Mouse (Mus musculus) embryonic facial prominence, embryonic 13.5 days (tissue): ENCODE results near the gene Pard6a. TPM values are rescaled to one million over a fixed set of nuclear protein-coding genes. Genes with fewer than 3 reads are reported as not detected.

Experiments
- ATAC-seq: fragments of 200-750 bp; cut with Nextera tagmentation; 2 replicates; pipeline ENCODE4 v1.8.0; 2017; ENCODE audit warnings: low read depth; ENCODE audit not compliant: insufficient number of reproducible peaks, insufficient read depth, low FRiP score, low TSS enrichment
- H3K27ac ChIP-seq: fragments of 300-500 bp; sonication (generic); 2 replicates; pipeline ENCODE4 v1.5.1; 2015; ENCODE audit warnings: moderate library complexity, mild to moderate bottlenecking, inconsistent platforms
- H3K27me3 ChIP-seq: fragments of 300-500 bp; sonication (generic); 2 replicates; pipeline ENCODE4 v1.6.1; 2015; ENCODE audit warnings: mild to moderate bottlenecking, inconsistent platforms
- H3K36me3 ChIP-seq: fragments of 300-500 bp; sonication (generic); 2 replicates; pipeline ENCODE4 v1.6.1; 2015; ENCODE audit warnings: mild to moderate bottlenecking, inconsistent platforms
- H3K4me1 ChIP-seq: fragments of 300-500 bp; sonication (generic); 2 replicates; pipeline ENCODE4 v1.6.1; 2015; ENCODE audit warnings: inconsistent platforms
- H3K4me2 ChIP-seq: fragments of 300-500 bp; sonication (generic); 2 replicates; pipeline ENCODE4 v1.6.1; 2015; ENCODE audit warnings: moderate library complexity, mild to moderate bottlenecking, inconsistent platforms
- H3K4me3 ChIP-seq: fragments of 300-500 bp; sonication (generic); 2 replicates; pipeline ENCODE4 v1.5.1; 2015; ENCODE audit warnings: mild to moderate bottlenecking, inconsistent platforms
- H3K9ac ChIP-seq: fragments of 300-500 bp; sonication (generic); 2 replicates; pipeline ENCODE4 v1.6.1; 2015; ENCODE audit warnings: mild to moderate bottlenecking, inconsistent platforms
- H3K9me3 ChIP-seq: fragments of 300-500 bp; sonication (generic); 2 replicates; pipeline ENCODE4 v1.6.1; 2016; ENCODE audit warnings: inconsistent platforms
- WGBS: fragments of 180-500 bp; shearing (Covaris S2); methylation state at CpG from one replicate; pipeline ENCODE4 v1.1.7; 2015; ENCODE audit warnings: mixed read lengths; 5-methylcytosine and 5-hydroxymethylcytosine counted together
- polyA plus RNA-seq: library from polyadenylated mRNA; unstranded; fragments of >200 nt; fragmentation: Nextera tagmentation; extraction: Ambion mirVana; gene quantifications from 2 replicates; pipeline ENCODE4 v1.2.1, GENCODE M21; 2015

Pard6a gene
- polyA plus RNA-seq, 1 experiment from 2014 or later, result 21.5 TPM

- no peak overlapping the region for H3K27ac ChIP-seq
- no peaks in the 10 kb centered on the region for H3K4me1 ChIP-seq
- WGBS, result 90% methylated on average over 4 of the region's 4 CpGs
- H3K9me3 ChIP-seq, result no peaks in the 10 kb centered on the region
- no peaks in the 10 kb centered on the region for H3K27me3 ChIP-seq
- H3K4me3 ChIP-seq, result no peak overlapping the region
- H3K4me2 ChIP-seq, result no peak overlapping the region
- H3K36me3 ChIP-seq, result peaks cover 32% of the 10 kb centered on the region
- ATAC-seq, result no peak
- H3K9ac ChIP-seq, result no peak overlapping the region
These were observed 18.7 kb downstream of the Pard6a start for GRCm38 (mm10) chr8:105719637-105720036.

GRCm38 (mm10) chr8:105722861-105723260, 21.9 kb downstream of the Pard6a start:
- H3K27me3 ChIP-seq, result no peaks in the 10 kb centered on the region
- H3K9ac ChIP-seq, result no peak overlapping the region
- no peaks in the 10 kb centered on the region for H3K4me1 ChIP-seq
- H3K27ac ChIP-seq, result no peak overlapping the region
- H3K4me3 ChIP-seq, result no peak overlapping the region
- no peak for ATAC-seq
- H3K36me3 ChIP-seq, result peaks cover 37% of the 10 kb centered on the region
- no peaks in the 10 kb centered on the region for H3K9me3 ChIP-seq
- no peak overlapping the region for H3K4me2 ChIP-seq
- WGBS, result 94% methylated on average over 9 of the region's 9 CpGs

GRCm38 (mm10) chr8:105725726-105726125, 24.8 kb downstream of the Pard6a start:
- no peak for ATAC-seq
- Histone ChIP-seq H3K36me3 (peaks cover 43% of the 10 kb centered on the region), H3K27me3 (no peaks in the 10 kb centered on the region), H3K9me3 (no peaks in the 10 kb centered on the region), H3K27ac (no peak overlapping the region), H3K4me1 (no peaks in the 10 kb centered on the region), H3K4me3 (no peak overlapping the region), H3K4me2 (no peak overlapping the region), H3K9ac (no peak overlapping the region)
- WGBS, result 79% methylated on average over 5 of the region's 5 CpGs

- no peak overlapping the region for H3K4me3 ChIP-seq
- no peak overlapping the region for H3K9ac ChIP-seq
- WGBS, result 85% methylated on average over 18 of the region's 18 CpGs
- no peak for ATAC-seq
- H3K36me3 ChIP-seq, result peaks cover 37% of the 10 kb centered on the region
- no peaks in the 10 kb centered on the region for H3K4me1 ChIP-seq
- H3K27ac ChIP-seq, result peak overlapping the region; percentile 8; the same call in 1 of the 2 replicates
- no peaks in the 10 kb centered on the region for H3K27me3 ChIP-seq
- H3K9me3 ChIP-seq, result no peaks in the 10 kb centered on the region
- H3K4me2 ChIP-seq, result no peak overlapping the region
These were observed 26.6 kb downstream of the Pard6a start for GRCm38 (mm10) chr8:105727397-105728124.

- no peak overlapping the region for H3K27ac ChIP-seq
- no peak overlapping the region for H3K4me3 ChIP-seq
- H3K4me2 ChIP-seq, result no peak overlapping the region
- H3K36me3 ChIP-seq, result peaks cover 13% of the 10 kb centered on the region
- H3K4me1 ChIP-seq, result no peaks in the 10 kb centered on the region
- no peak for ATAC-seq
- no peaks in the 10 kb centered on the region for H3K9me3 ChIP-seq
- 93% methylated on average over 5 of the region's 5 CpGs for WGBS
- no peak overlapping the region for H3K9ac ChIP-seq
- no peaks in the 10 kb centered on the region for H3K27me3 ChIP-seq
These were observed 31.2 kb downstream of the Pard6a start for GRCm38 (mm10) chr8:105732186-105732585.

- ATAC-seq, result no peak
- Histone ChIP-seq H3K9ac (no peak overlapping the region), H3K4me2 (no peak overlapping the region), H3K27me3 (no peaks in the 10 kb centered on the region), H3K36me3 (peaks cover 6% of the 10 kb centered on the region; the same call in 1 of the 2 replicates), H3K27ac (no peak overlapping the region), H3K4me1 (no peaks in the 10 kb centered on the region), H3K4me3 (no peak overlapping the region), H3K9me3 (no peaks in the 10 kb centered on the region)
- WGBS, result 91% methylated on average over 5 of the region's 5 CpGs
These were observed 38.3 kb downstream of the Pard6a start for GRCm38 (mm10) chr8:105739216-105739615.

GRCm38 (mm10) chr8:105743301-105743700, 42.4 kb downstream of the Pard6a start:
- H3K36me3 ChIP-seq, result peaks cover 7% of the 10 kb centered on the region; the same call in 1 of the 2 replicates
- H3K9me3 ChIP-seq, result no peaks in the 10 kb centered on the region
- no peak overlapping the region for H3K27ac ChIP-seq
- WGBS, result 85% methylated on average over 4 of the region's 4 CpGs
- H3K4me1 ChIP-seq, result peaks cover 7% of the 10 kb centered on the region
- H3K9ac ChIP-seq, result no peak overlapping the region
- H3K4me3 ChIP-seq, result no peak overlapping the region
- no peaks in the 10 kb centered on the region for H3K27me3 ChIP-seq
- no peak overlapping the region for H3K4me2 ChIP-seq
- no peak for ATAC-seq

- Histone ChIP-seq H3K9ac (peak overlapping the region; percentile 22; the same call in 1 of the 2 replicates), H3K27me3 (no peaks in the 10 kb centered on the region), H3K27ac (peak overlapping the region; percentile 72), H3K4me1 (peaks cover 32% of the 10 kb centered on the region), H3K36me3 (0 out of 2 replicates have a peak, but pooled peaks cover 7% of the 10 kb centered on the region), H3K9me3 (no peaks in the 10 kb centered on the region), H3K4me2 (peak overlapping the region; percentile 41), H3K4me3 (0 out of 2 replicates have a peak overlapping the region, but pooled peaks have one; percentile 12)
- 9% methylated on average over 11 of the region's 11 CpGs for WGBS
- no peak for ATAC-seq
These were observed 49.7 kb downstream of the Pard6a start for GRCm38 (mm10) chr8:105750606-105751005.

Other genes starting within 250 kb of the Pard6a start
- 18.7 and 23.1 TPM in 2 replicates for gene Tppp3, start 229.6 kb upstream of the Pard6a start, polyA plus RNA-seq
- gene Zdhhc1, start 204.2 kb upstream of the Pard6a start, polyA plus RNA-seq, result 52.2 and 53.3 TPM in 2 replicates
- gene Hsd11b2, start 182.4 kb upstream of the Pard6a start, polyA plus RNA-seq, result 0.87 and 1.1 TPM in 2 replicates
- 78.4 and 80.4 TPM in 2 replicates for gene Atp6v0d1, start 135.1 kb upstream of the Pard6a start, polyA plus RNA-seq
- gene Ripor1, start 95.9 kb upstream of the Pard6a start, polyA plus RNA-seq, result 18.6 and 18.7 TPM in 2 replicates
- 136 and 146 TPM in 2 replicates for gene Ctcf, start 64.6 kb upstream of the Pard6a start, polyA plus RNA-seq
- gene Agrp, start 63.8 kb upstream of the Pard6a start, polyA plus RNA-seq, result 0.90 and 2.1 TPM in 2 replicates
- gene Carmil2, start 14.9 kb upstream of the Pard6a start, polyA plus RNA-seq, result 0.61 and 0.84 TPM in 2 replicates
- 72.3 and 84.3 TPM in 2 replicates for gene Acd, start within 50 bp of the Pard6a start, polyA plus RNA-seq
- gene 4933405L10Rik, start 6.5 kb downstream of the Pard6a start, polyA plus RNA-seq, result 0.25 and 0.36 TPM in 2 replicates
- gene Enkd1, start 7.1 kb downstream of the Pard6a start, polyA plus RNA-seq, result 28.6 and 34.5 TPM in 2 replicates
- gene Gfod2, start 57.5 kb downstream of the Pard6a start, polyA plus RNA-seq, result 26.0 and 27.5 TPM in 2 replicates
- gene Ranbp10, start 126.2 kb downstream of the Pard6a start, polyA plus RNA-seq, result 15.1 and 17.8 TPM in 2 replicates
- 0.21 and 0.24 TPM in 2 replicates for gene Tsnaxip1, start 126.6 kb downstream of the Pard6a start, polyA plus RNA-seq
- gene Cenpt, start 152.1 kb downstream of the Pard6a start, polyA plus RNA-seq, result 56.0 and 58.7 TPM in 2 replicates
- gene Thap11, start 154.0 kb downstream of the Pard6a start, polyA plus RNA-seq, result 73.5 and 77.5 TPM in 2 replicates
- 191 and 275 TPM in 2 replicates for gene Nutf2, start 159.4 kb downstream of the Pard6a start, polyA plus RNA-seq
- 54.1 and 58.3 TPM in 2 replicates for gene Edc4, start 179.7 kb downstream of the Pard6a start, polyA plus RNA-seq
- 0.51 and 0.77 TPM in 2 replicates for gene Nrn1l, start 192.4 kb downstream of the Pard6a start, polyA plus RNA-seq
- 43.0 and 43.2 TPM in 2 replicates for gene Pskh1, start 199.3 kb downstream of the Pard6a start, polyA plus RNA-seq
- 1.3 and 1.8 TPM in 2 replicates for gene Ctrl, start 232.7 kb downstream of the Pard6a start, polyA plus RNA-seq
- 28.6 and 29.0 TPM in 2 replicates for gene Psmb10, start 237.3 kb downstream of the Pard6a start, polyA plus RNA-seq
- gene Lcat, start 242.2 kb downstream of the Pard6a start, polyA plus RNA-seq, result 2.8 and 5.6 TPM in 2 replicates